Mouse (Mus musculus) brown adipose tissue, adult 24 weeks (tissue): Measurements from ENCODE around the gene Kcnn1. TPM values are rescaled to one million over a fixed set of nuclear protein-coding genes. Genes with fewer than 3 reads are reported as not detected.
"Not testable (repeated sequence)": the region's sequence is repeated elsewhere in the genome, so short reads cannot be mapped to it uniquely, and the experiment has no call there.

Source experiments
- H3K27ac ChIP-seq: fragments of 200-500 bp; replicated peaks from 2 replicates; pipeline ENCODE4 v1.5.1; 2012; ENCODE audit warnings: low read depth, mild to moderate bottlenecking, low read length
- H3K4me1 ChIP-seq: fragments of 200-500 bp; 2 replicates; pipeline ENCODE4 v1.6.1; 2012; ENCODE audit warnings: low read length, mixed read lengths; ENCODE audit not compliant: control insufficient read depth, insufficient read depth, insufficient read length
- H3K4me3 ChIP-seq: fragments of 200-500 bp; 2 replicates; pipeline ENCODE4 v1.5.1; 2012; ENCODE audit warnings: low read depth, mild to moderate bottlenecking, low read length, moderate library complexity; ENCODE audit not compliant: insufficient read depth
- polyA plus RNA-seq: library from polyadenylated mRNA; stranded (reverse); fragments of >200 nt; gene quantifications from 2 replicates; pipeline ENCODE4 v1.2.4, GENCODE M21; 2012; ENCODE audit not compliant: missing spikeins, insufficient read depth, insufficient read length

Gene Kcnn1
- polyA plus RNA-seq, 1 experiment: 5.8 TPM

GRCm38 (mm10) chr8:70896316-70897020, 33.4 kb upstream of the Kcnn1 start:
- Histone ChIP-seq H3K4me1 (peaks cover 3% of the 10 kb centered on the region; the same call in 1 of the 2 replicates), H3K4me3 (peak overlapping the region; percentile 74), H3K27ac (peak overlapping the region; percentile 74)

DNA sequence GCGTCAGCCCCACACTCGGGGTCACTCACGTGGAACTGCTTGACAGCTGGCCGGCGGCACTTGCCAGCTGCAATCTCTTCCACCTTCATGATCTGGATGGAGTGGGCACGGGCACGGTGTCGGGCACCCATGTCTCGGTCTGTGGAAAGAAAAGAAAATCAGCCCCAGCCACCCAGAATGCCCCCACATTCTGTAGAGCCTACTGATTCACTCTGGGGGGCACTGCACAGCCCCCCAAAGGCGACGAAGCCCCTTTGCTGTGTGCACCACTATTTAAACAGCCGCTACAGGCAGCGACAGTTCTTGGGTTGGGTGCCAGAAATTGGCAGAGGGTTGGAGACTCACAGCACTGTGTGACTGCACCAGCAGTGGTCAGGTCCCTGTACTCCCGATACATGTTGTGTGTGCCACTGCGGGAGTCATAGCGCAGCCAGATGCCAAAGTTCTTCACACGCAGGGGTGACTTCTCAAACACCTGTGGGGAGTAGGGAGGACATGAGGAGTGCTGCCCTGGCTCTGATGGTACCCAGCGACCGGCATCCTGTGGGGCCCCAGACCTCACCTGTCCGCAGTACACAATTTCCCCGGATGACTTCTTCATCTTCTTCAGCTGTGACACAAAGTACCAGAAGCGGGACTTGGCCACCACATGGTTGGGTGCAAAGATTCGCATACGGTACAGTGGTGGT, 32.7 kb upstream of the Kcnn1 start:
- 0 out of 2 replicates have a peak overlapping the region, but pooled peaks have one; percentile 8 for H3K4me3 ChIP-seq
- H3K4me1 ChIP-seq, H3K27ac ChIP-seq: not testable (repeated sequence)

GRCm38 (mm10) chr8:70894771-70895545, 31.9 kb upstream of the Kcnn1 start:
- Histone ChIP-seq H3K4me3 (no peak overlapping the region), H3K4me1 (peaks cover 3% of the 10 kb centered on the region; the same call in 1 of the 2 replicates), H3K27ac (no peak overlapping the region)

DNA sequence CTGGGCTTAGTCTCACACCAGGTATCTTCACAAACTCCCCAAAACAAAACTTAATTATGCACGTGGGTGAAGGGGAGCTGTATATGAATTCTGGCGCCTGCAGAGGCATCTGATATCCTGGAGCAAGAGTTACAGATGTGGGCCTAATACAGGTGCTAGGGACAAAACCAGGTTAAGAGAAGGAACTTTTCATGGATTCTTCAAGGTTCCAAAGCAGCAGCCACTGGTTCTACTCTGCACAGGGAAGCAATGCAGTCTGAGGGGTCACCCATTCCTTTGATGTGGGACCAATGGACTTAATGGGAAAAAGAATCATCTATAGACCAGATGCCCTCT, 31.3 kb upstream of the Kcnn1 start:
- Histone ChIP-seq H3K4me3 (no peak overlapping the region), H3K4me1 (peaks cover 3% of the 10 kb centered on the region; the same call in 1 of the 2 replicates), H3K27ac (no peak overlapping the region)

- Histone ChIP-seq H3K4me3 (no peak overlapping the region), H3K27ac (no peak overlapping the region), H3K4me1 (peaks cover 3% of the 10 kb centered on the region; the same call in 1 of the 2 replicates)
Observed at GRCm38 (mm10) chr8:70893656-70894384, 30.8 kb upstream of the Kcnn1 start.

DNA sequence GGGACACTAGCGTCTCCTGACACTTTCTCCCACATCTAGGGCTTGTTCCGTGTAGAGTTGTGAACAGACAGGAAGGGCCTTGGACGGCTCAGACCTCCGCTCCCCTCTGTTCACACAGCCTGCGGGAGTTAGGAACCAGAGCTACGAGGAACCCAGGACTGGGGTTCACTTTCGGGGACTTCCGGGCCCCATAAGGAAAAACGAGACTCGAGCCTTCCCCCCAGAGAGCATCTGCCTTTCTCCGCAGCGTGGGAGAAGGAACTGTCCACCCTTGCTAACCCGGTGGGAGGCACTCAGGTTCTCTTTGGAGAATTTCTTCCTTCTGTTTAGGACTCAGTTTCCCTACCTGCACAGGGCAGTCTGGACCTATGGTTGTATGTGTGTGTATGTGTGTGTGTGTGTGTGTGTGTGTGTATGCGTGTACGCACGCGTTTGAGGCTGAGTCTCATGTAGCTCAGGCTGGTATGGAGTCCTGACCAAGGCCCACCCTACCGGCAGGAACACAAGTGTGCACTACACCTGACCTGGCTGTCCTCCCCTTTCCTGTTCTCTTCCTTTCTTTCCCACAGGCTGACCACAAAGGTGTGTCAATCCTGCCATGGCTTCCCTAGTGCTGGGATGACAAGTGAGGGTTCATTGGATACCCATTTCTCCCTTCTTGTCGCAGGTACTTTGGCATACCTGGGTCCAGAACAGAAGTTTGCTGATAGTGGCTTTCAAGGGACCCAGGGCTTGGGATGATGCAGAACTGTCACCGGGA, 30.0 kb upstream of the Kcnn1 start:
- Histone ChIP-seq H3K4me3 (no peak overlapping the region), H3K27ac (no peak overlapping the region), H3K4me1 (peaks cover 3% of the 10 kb centered on the region; the same call in 1 of the 2 replicates)

- Histone ChIP-seq H3K4me3 (no peak within 1 kb of the TSS), H3K4me1 (peaks cover 3% of the 10 kb centered on the region; the same call in 1 of the 2 replicates), H3K27ac (no peak within 1 kb of the TSS)
Observed at GRCm38 (mm10) chr8:70892022-70892895, 29.2 kb upstream of the Kcnn1 start, which contains the start of gene Slc5a5. Gene Slc5a5 (minus strand): TSS chr8:70892757.

DNA sequence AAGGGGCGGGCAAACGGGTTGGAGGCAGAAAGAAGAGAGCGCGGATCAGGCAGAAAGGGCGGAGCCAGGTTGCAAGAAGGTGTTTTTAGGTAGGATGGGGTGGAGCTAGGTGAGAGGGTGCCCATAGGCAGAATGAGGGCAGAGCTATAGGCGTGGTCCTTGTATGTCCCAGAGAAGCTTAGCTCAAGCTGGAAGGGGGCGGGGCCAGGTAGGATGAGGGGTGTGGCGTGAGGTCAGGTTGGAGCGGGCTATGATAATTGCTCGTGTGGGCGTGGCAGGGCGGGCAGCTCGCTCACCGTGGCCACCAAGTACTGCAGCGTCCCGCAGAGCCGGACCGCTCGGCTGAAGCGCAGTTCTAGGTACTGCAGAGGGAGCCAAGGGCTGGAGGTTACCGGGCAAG, 28.3 kb upstream of the Kcnn1 start:
- H3K4me1 ChIP-seq: peaks cover 3% of the 10 kb centered on the region; the same call in 1 of the 2 replicates
- H3K4me3 ChIP-seq: no peak overlapping the region
- H3K27ac ChIP-seq: no peak overlapping the region

- H3K4me1 ChIP-seq: no peaks in the 10 kb centered on the region
- H3K27ac ChIP-seq: no peak overlapping the region
- H3K4me3 ChIP-seq: no peak overlapping the region
Observed at GRCm38 (mm10) chr8:70890656-70891055, 27.6 kb upstream of the Kcnn1 start.

DNA sequence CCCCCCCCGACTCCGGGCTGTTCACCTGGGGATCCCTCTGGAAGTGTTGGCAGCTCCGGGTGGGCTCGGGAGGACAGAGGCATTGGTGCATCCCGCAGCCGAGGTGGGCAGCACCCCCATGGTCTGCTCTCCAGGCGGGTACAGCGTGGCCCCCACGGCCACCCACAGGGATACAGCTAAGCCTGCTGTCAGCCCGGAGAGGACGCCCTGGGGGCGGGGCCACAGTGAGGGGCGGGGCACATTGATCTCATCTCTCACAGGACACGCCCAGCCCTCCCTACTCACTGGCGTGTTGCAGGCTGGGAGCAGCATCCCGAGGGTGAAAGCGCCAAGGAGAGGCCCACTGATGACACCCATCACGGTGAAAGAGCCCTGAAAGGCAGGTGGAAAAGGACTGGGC, 24.6 kb upstream of the Kcnn1 start:
- no peak overlapping the region for H3K27ac ChIP-seq
- H3K4me3 ChIP-seq: no peak overlapping the region
- H3K4me1 ChIP-seq: no peaks in the 10 kb centered on the region

GRCm38 (mm10) chr8:70885612-70886011, 22.6 kb upstream of the Kcnn1 start:
- Histone ChIP-seq H3K4me1 (peaks cover 3% of the 10 kb centered on the region; the same call in 1 of the 2 replicates), H3K4me3 (no peak overlapping the region), H3K27ac (no peak overlapping the region)

GRCm38 (mm10) chr8:70884683-70885082, 21.6 kb upstream of the Kcnn1 start:
- Histone ChIP-seq H3K4me3 (no peak overlapping the region), H3K27ac (no peak overlapping the region), H3K4me1 (peaks cover 3% of the 10 kb centered on the region; the same call in 1 of the 2 replicates)

GRCm38 (mm10) chr8:70884186-70884585, 21.1 kb upstream of the Kcnn1 start:
- peaks cover 3% of the 10 kb centered on the region; the same call in 1 of the 2 replicates for H3K4me1 ChIP-seq
- H3K27ac ChIP-seq: no peak overlapping the region
- no peak overlapping the region for H3K4me3 ChIP-seq
